Mouse (Mus musculus): ENCODE measurements around the gene Abcf3.

DNA sequence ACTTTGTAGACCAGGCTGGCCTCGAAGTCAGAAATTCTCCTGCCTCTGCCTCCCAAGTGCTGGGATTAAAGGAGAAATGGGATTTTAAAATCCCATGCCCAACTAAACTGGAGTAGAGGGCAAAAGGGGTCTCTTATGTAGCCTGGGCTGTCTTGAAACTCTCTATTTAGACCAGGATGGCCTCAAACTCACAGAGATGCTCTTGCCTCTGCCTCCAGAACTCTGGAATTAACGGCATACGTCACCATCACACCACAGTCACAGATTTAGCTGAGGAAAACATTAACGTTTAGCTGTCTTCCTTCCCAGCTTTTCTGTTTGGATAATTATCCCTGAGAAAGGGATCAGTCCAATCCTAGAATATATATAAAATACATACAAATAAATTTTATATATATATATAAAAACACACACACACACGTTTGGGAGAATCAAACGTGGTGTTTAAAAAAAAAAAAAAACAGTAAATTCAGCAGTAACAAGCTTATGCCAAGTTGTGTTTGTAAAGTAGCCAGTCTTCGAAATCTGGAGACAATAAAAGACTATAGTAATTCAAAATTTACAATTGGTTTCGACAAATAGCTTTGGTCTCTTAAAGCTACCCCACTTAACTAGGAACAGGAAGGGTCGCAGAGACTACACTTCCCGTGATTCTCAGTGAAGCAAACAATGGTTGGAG lies 13.6 kb upstream of the Abcf3 start:
- TF ChIP-seq CTCF (IDR thresholded peaks at IDR 0.05; ENCODE audit: low read depth) = no peak
- TF ChIP-seq EP300 (optimal IDR thresholded peaks at IDR 0.05) = no peak

All from stomach, postnatal 0 days (tissue).